Mouse (Mus musculus) spleen, adult 2 months (tissue): Measurements from ENCODE around the gene Tsga10ip. TPM values are rescaled to one million over a fixed set of nuclear protein-coding genes. Genes with fewer than 3 reads are reported as not detected.

ENCODE experiments used
- DNase-seq, 2 experiments: peaks; one replicate each; pipeline versions ENCODE4 v3.0.0 to v3.0.0-alpha.2; 2012 to 2021; ENCODE audit warnings: low spot score in 2 of 2, low read depth in 1 of 2
- H3K27ac ChIP-seq: fragments of 200-500 bp; 2 replicates; pipeline ENCODE4 v1.5.1; 2012; ENCODE audit warnings: low read length, inconsistent platforms; ENCODE audit not compliant: insufficient read depth
- H3K27me3 ChIP-seq: fragments of 200-500 bp; 2 replicates; pipeline ENCODE4 v1.6.1; 2012; ENCODE audit warnings: mild to moderate bottlenecking, moderate library complexity, low read length, inconsistent platforms; ENCODE audit not compliant: control insufficient read depth, insufficient read depth
- H3K36me3 ChIP-seq: fragments of 200-500 bp; 2 replicates; pipeline ENCODE4 v1.6.1; 2012; ENCODE audit warnings: mild to moderate bottlenecking, low read length, inconsistent platforms; ENCODE audit not compliant: control insufficient read depth, insufficient read depth
- H3K4me1 ChIP-seq: fragments of 200-500 bp; 2 replicates; pipeline ENCODE4 v1.6.1; 2011; ENCODE audit warnings: inconsistent platforms; ENCODE audit not compliant: control insufficient read depth, insufficient read depth, insufficient read length
- H3K4me3 ChIP-seq: fragments of 200-500 bp; 2 replicates; pipeline ENCODE4 v1.5.1; 2011; ENCODE audit warnings: mild to moderate bottlenecking, inconsistent platforms; ENCODE audit not compliant: insufficient read depth, insufficient read length; ENCODE audit errors: extremely low read depth
- CTCF ChIP-seq: fragments of 200-500 bp; IDR thresholded peaks from 2 replicates; pipeline ENCODE4 v1.5.1; 2011; ENCODE audit warnings: mild to moderate bottlenecking, inconsistent platforms; ENCODE audit not compliant: insufficient read depth, insufficient read length, insufficient replicate concordance; ENCODE audit errors: extremely low read depth
- POLR2A ChIP-seq: fragments of 200-500 bp; IDR thresholded peaks from 2 replicates; pipeline ENCODE4 v1.6.1; 2011; ENCODE audit warnings: low read depth, low read length, inconsistent platforms
- WGBS: fragments of 180-500 bp; shearing (Covaris S2); methylation state at CpG from one replicate; pipeline ENCODE4 v1.1.7; 2018; 5-methylcytosine and 5-hydroxymethylcytosine counted together
- polyA plus RNA-seq: library from polyadenylated mRNA; depleted of rRNA; stranded (reverse); fragments of >200 nt; gene quantifications from 2 replicates; pipeline ENCODE4 v1.2.3, GENCODE M21; 2012

The Tsga10ip gene
- polyA plus RNA-seq, 1 experiment, result 2.3 TPM

DNA sequence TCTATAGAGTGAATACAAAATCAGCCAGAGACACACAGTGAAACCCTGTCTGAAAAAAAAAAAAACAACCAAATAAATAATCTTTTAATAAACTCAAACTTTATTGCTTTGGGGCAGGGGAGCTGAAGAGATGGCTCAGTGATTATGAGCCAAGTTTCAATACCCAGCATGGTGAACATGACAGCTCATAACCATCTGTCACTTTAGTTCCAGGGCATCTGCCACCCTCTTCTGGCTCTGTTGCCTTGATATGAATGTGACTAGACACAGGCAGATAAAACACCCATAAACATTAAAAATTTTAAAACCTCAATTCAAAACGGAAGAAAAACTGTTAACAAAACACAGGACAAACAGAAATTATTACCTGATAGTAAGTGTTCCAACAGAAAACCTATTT is 24.9 kb downstream of the Tsga10ip start:
- TF ChIP-seq CTCF, result no peak
- TF ChIP-seq POLR2A, result no peak
- H3K36me3 ChIP-seq, result peaks cover 39% of the 10 kb centered on the region

DNA sequence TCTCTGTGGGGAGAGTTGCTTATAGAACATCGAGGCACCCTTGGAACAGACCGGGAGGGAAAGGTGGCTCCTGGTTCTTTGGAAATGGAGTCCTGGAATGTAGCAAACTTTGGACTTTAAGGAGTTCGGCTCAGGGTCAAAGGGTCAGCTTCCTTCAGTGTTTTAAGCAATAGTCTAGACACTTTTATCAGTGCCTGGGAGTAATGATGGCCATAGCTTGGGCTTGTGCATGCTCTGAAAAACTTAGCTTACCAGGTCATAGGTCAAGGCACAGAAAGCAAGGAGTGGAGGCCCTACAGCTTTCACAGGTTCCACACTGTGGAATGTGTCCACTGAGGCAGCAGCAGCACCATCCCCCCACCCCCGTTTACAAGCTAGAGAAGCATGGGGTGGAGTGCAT is 27.6 kb downstream of the Tsga10ip start:
- no peak for TF ChIP-seq POLR2A
- H3K36me3 ChIP-seq, result peaks cover 24% of the 10 kb centered on the region
- H3K4me3 ChIP-seq, result no peak overlapping the region
- H3K27ac ChIP-seq, result no peak overlapping the region
- no peak for DNase-seq
- H3K27me3 ChIP-seq, result no peaks in the 10 kb centered on the region
- WGBS, result 91% methylated on average over 4 of the region's 4 CpGs
- no peaks in the 10 kb centered on the region for H3K4me1 ChIP-seq

More for the DNA sequence above, 24.9 kb downstream of the Tsga10ip start:
- 96% methylated on average over 1 of the region's 1 CpGs for WGBS
- Histone ChIP-seq H3K4me3 (no peak overlapping the region), H3K27me3 (no peaks in the 10 kb centered on the region), H3K4me1 (no peaks in the 10 kb centered on the region), H3K27ac (no peak overlapping the region)
- DNase-seq, result no peak

DNA sequence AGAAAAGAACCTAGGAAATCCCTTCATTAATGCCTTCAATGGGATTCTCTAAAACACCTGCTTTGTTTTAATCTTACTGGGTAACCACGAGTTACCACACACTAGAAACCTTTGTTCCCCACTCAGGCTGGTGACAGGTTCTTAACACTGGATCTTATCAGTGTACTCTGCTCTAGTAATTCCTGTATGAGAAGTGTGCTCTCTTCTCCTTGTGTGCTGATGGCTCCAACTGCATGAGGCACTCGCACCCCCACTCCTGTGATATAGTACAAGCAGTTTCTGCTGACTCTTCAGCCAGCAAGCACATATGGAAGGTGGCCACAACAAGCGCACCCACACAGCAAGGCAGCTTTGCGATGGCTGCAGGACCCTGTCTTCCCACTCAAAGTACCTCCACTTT is 28.1 kb downstream of the Tsga10ip start:
- no peaks in the 10 kb centered on the region for H3K4me1 ChIP-seq
- DNase-seq, result no peak
- 85% methylated on average over 4 of the region's 4 CpGs for WGBS
- peaks cover 21% of the 10 kb centered on the region for H3K36me3 ChIP-seq
- no peak for TF ChIP-seq CTCF
- TF ChIP-seq POLR2A, result no peak
- no peaks in the 10 kb centered on the region for H3K27me3 ChIP-seq
- H3K4me3 ChIP-seq, result no peak overlapping the region
- no peak overlapping the region for H3K27ac ChIP-seq

DNA sequence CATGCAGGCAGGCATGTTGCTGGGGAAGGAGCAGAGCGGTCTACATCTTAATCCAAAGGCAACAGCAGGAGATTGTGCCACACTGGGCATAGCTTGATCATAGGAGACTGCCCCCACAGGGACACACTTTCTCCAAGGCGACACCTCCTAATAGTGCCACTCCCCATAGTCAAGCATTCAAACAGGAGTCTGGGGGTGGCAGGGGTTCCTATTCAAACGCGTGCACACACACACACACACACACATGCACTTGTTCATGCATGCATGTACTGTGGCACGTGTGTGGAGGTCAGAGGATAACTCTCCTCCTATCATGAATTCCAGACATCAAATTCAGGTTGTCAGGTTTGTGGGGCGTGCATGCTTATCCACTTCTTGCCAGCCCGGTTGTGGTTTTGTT is 29.6 kb downstream of the Tsga10ip start:
- no peak overlapping the region for H3K4me3 ChIP-seq
- TF ChIP-seq CTCF (no peak), POLR2A (no peak)
- peaks cover 20% of the 10 kb centered on the region for H3K36me3 ChIP-seq
- no peaks in the 10 kb centered on the region for H3K4me1 ChIP-seq
- H3K27ac ChIP-seq, result no peak overlapping the region
- DNase-seq, result no peak
- 91% methylated on average over 7 of the region's 7 CpGs for WGBS
- H3K27me3 ChIP-seq, result no peaks in the 10 kb centered on the region

DNA sequence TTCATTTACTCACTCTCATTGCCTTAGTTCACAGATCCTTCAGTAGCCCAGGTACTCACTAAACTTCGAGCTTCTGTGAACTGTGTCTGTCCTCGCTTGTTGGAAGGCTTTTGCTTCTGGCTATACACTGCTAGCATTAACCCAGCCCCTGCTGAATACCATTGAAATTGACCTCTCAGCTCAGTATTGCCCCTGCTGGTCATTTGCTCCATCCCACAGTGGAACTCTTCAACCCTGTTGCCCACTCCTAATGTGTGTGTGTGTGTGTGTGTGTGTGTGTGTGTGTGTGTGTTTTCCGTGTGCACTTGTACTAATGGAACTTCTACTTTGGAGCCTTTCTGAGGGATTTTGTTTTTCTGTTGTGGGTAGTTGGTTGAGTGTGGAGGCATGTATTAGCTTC is 31.4 kb downstream of the Tsga10ip start:
- Histone ChIP-seq H3K36me3 (peaks cover 20% of the 10 kb centered on the region), H3K4me1 (peaks cover 4% of the 10 kb centered on the region), H3K27ac (no peak overlapping the region), H3K27me3 (no peaks in the 10 kb centered on the region), H3K4me3 (no peak overlapping the region)
- WGBS, result 84% methylated on average over 3 of the region's 3 CpGs
- no peak for DNase-seq
- TF ChIP-seq POLR2A, result no peak
- TF ChIP-seq CTCF, result no peak

DNA sequence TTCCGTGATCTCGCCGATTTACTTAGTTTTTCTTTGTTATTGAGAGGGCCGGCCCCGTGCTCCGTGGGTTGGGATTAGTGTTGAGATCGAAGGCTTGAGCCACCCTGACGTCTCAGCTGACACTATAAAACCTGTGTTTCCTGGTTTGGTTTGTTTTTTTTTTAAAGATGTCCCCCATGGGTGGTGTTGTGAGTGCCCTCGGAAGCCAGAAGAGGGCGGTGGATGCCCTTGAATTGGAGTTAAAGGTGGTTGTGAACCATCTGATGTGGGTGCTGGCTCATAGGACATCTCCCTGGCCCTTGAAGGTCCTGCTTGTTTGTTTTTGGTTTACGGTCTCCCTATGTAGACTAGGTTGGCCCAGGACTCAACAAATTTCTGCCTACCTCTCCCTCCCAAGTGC is 34.9 kb downstream of the Tsga10ip start:
- H3K36me3 ChIP-seq, result peaks cover 24% of the 10 kb centered on the region
- DNase-seq, result no peak
- H3K27ac ChIP-seq, result peak overlapping the region; percentile 99
- peak overlapping the region; percentile 100 for H3K4me3 ChIP-seq
- 10% methylated on average over 11 of the region's 11 CpGs for WGBS
- H3K4me1 ChIP-seq, result peaks cover 4% of the 10 kb centered on the region
- H3K27me3 ChIP-seq, result no peaks in the 10 kb centered on the region
- TF ChIP-seq CTCF, result peak; percentile 7; the same call in 1 of the 2 replicates
- no peak for TF ChIP-seq POLR2A

DNA sequence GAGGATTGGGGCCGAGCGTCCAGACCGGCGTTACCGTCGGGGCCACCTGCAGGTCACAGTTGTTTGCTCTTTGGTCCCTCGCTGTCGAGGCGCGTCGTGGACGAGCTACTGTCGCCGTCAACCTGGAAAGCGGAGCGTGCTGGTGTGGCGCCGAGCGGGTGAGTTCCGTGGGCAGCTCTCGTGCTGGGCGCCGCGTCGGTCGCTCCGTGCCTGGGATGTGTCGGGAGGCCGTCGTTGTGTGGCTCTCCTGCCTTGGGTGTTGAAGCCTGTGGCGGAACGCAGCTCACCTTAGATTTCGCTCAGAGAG is 35.3 kb downstream of the Tsga10ip start, which contains the start of gene Banf1:
Gene Banf1, minus strand, starts transcription at position 116 of the 307 bp plus-strand sequence.
- Histone ChIP-seq H3K4me1 (peaks cover 4% of the 10 kb centered on the region), H3K36me3 (peaks cover 24% of the 10 kb centered on the region), H3K27ac (peak within 1 kb of the TSS; percentile 99), H3K27me3 (no peaks in the 10 kb centered on the region), H3K4me3 (peak within 1 kb of the TSS; percentile 100)
- WGBS, result 2% methylated on average over 33 of the region's 33 CpGs
- no peak for DNase-seq
- TF ChIP-seq POLR2A, result no peak
- no peak for TF ChIP-seq CTCF

DNA sequence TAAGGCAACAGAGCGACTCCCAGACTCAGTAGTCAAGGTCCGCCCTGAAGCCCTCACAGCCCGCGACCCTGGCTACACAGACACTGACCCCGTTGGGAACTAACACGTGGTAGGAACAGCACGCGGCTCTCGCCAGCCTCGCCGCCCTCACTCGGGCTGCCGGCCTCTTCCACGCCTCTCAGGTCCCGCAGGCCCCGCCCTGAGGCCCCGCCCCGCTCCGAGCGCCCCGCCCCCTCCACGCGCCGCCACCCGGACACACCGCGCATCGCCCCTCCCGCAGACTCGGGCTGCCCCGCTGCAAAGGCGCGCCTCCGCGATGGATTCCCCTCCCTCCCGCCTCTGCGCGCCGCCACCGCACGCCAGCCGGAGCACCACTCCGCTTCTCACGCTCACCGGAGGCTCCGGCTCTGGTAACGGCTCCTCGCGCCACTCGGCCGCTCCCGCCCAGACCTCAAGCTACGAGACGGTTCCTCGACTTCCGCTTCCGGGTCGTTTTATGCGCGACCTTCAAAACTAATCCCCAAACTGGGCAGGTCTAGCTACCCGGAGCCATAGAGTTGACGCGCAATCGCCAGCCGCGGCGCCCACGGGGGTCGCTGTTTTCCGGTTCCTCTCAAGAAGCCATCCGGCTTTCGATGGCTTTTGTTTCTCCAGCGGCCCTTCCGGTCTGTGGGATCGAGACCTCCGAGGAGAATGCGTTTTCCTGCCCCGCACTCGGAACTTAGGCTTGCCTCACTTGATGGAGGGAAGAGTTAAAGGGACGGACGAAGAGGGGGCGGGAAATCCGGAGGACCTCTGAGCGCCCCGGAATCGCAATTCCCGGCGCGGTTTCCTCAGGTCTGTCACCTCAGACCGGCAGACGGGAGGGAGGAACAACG is 35.9 kb downstream of the Tsga10ip start, which contains the start of gene Eif1ad:
Gene Eif1ad, plus strand, starts transcription at position 567 of the 878 bp plus-strand sequence.
- under 1% methylated on average over 68 of the region's 92 CpGs for WGBS
- Histone ChIP-seq H3K36me3 (peaks cover 24% of the 10 kb centered on the region), H3K4me1 (peaks cover 4% of the 10 kb centered on the region), H3K27me3 (no peaks in the 10 kb centered on the region), H3K27ac (peak within 1 kb of the TSS; percentile 99), H3K4me3 (peak within 1 kb of the TSS; percentile 100)
- TF ChIP-seq POLR2A (0 out of 2 replicates have a peak, but pooled peaks have one; percentile 23), CTCF (peak; percentile 42; the same call in 1 of the 2 replicates)
- peak; percentile 86 to 98 for DNase-seq
